Mouse (Mus musculus) forebrain, embryonic 10.5 days (tissue): ENCODE measurements around the gene Gm20425. TPM values are rescaled to one million over a fixed set of nuclear protein-coding genes. Genes with fewer than 3 reads are reported as not detected.

ENCODE experiments used
- DNase-seq: peaks from one replicate; pipeline ENCODE4 v3.0.0-alpha.2; 2017; ENCODE audit warnings: low spot score; ENCODE audit errors: extremely low spot score
- H3K27ac ChIP-seq: fragments of 300-500 bp; sonication (generic); 2 replicates; pipeline ENCODE4 v1.5.1; 2016; ENCODE audit warnings: mild to moderate bottlenecking
- H3K27me3 ChIP-seq: fragments of 300-500 bp; sonication (generic); 2 replicates; pipeline ENCODE4 v1.6.1; 2016; ENCODE audit warnings: mild to moderate bottlenecking; ENCODE audit not compliant: poor library complexity, severe bottlenecking
- H3K36me3 ChIP-seq: fragments of 300-500 bp; sonication (generic); replicated peaks from 2 replicates; pipeline ENCODE4 v1.6.1; 2016; ENCODE audit warnings: mild to moderate bottlenecking, moderate library complexity
- H3K4me1 ChIP-seq: fragments of 300-500 bp; sonication (generic); 2 replicates; pipeline ENCODE4 v1.6.1; 2016
- H3K4me3 ChIP-seq: fragments of 300-500 bp; sonication (generic); 2 replicates; pipeline ENCODE4 v1.5.1; 2016; ENCODE audit warnings: mild to moderate bottlenecking, moderate library complexity
- H3K9me3 ChIP-seq: fragments of 300-500 bp; sonication (generic); 2 replicates; pipeline ENCODE4 v1.6.1; 2016; ENCODE audit warnings: mild to moderate bottlenecking, moderate library complexity
- WGBS: fragments of 180-500 bp; shearing (Covaris S2); methylation state at CpG from one replicate; pipeline ENCODE4 v1.1.7; 2016; 5-methylcytosine and 5-hydroxymethylcytosine counted together
- polyA plus RNA-seq: library from polyadenylated mRNA; unstranded; fragments of >200 nt; fragmentation: Nextera tagmentation; extraction: Ambion mirVana; gene quantifications from 2 replicates; pipeline ENCODE4 v1.2.1, GENCODE M21; 2016

Gm20425 gene
- polyA plus RNA-seq, 1 experiment from 2014 or later: not detected

DNA sequence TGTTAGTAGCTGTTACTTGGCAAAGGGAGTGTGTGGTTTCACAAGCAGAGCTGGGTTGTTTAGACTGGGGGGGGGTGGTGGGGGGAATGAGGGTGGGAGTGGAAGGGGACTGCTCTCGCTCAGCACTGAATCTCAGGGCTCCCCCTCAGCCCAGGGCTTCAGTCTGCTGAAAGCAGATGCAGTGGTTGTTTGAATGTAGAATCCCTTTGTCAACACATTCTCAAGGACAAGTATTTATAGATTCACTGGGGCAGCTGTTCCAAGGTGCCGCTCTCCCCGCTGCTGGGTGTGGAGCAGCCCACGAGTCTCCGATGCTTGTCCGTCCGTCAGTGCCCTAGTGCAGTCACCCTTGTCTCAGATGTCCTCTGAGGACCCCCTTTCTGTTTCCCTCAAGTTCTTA is 88.8 kb downstream of the Gm20425 start:
- no peaks in the 10 kb centered on the region for H3K27me3 ChIP-seq
- no peak for DNase-seq
- 96% methylated on average over 7 of the region's 7 CpGs for WGBS

GRCm38 (mm10) chr9:103140384-103140783 is 89.7 kb downstream of the Gm20425 start:
- Histone ChIP-seq H3K9me3 (no peaks in the 10 kb centered on the region), H3K4me3 (no peak overlapping the region), H3K27me3 (no peaks in the 10 kb centered on the region), H3K4me1 (peaks cover 55% of the 10 kb centered on the region), H3K27ac (no peak overlapping the region), H3K36me3 (peaks cover 14% of the 10 kb centered on the region; the same call in 1 of the 2 replicates)
- WGBS: 88% methylated on average over 6 of the region's 6 CpGs
- DNase-seq: no peak

More for the DNA sequence above, 88.8 kb downstream of the Gm20425 start:
- Histone ChIP-seq H3K4me1 (peaks cover 55% of the 10 kb centered on the region), H3K36me3 (peaks cover 14% of the 10 kb centered on the region; the same call in 1 of the 2 replicates), H3K4me3 (no peak overlapping the region), H3K27ac (no peak overlapping the region), H3K9me3 (no peaks in the 10 kb centered on the region)

Other genes starting within 250 kb of the Gm20425 start
- gene Slco2a1, start 241.6 kb downstream of the Gm20425 start, polyA plus RNA-seq: 0.12 and 0.34 TPM in 2 replicates
- 8.3 and 9.1 TPM in 2 replicates for gene Rab6b, start 118.5 kb downstream of the Gm20425 start, polyA plus RNA-seq
- gene Srprb, start 28.2 kb downstream of the Gm20425 start, polyA plus RNA-seq: 62.1 and 66.9 TPM in 2 replicates
- 11.9 and 14.2 TPM in 2 replicates for gene Trf, start 137 bp upstream of the Gm20425 start, polyA plus RNA-seq
- gene 1300017J02Rik, start 74.8 kb upstream of the Gm20425 start, polyA plus RNA-seq: 3.6 and 4.1 TPM in 2 replicates
- 96.0 and 106 TPM in 2 replicates for gene Topbp1, start 74.9 kb upstream of the Gm20425 start, polyA plus RNA-seq
- 188 and 213 TPM in 2 replicates for gene Cdv3, start 135.5 kb upstream of the Gm20425 start, polyA plus RNA-seq